Mouse (Mus musculus): Measurements from ENCODE around the gene Hmcn1. TPM values are rescaled to one million over a fixed set of nuclear protein-coding genes. Genes with fewer than 3 reads are reported as not detected.

Hmcn1 gene
- polyA plus RNA-seq (2015; fragmentation: Illumina TruSeq; extraction: RNeasy Lipid Tissue Mini Kit (QIAGEN cat#74804); ENCODE audit: low read depth, low replicate concordance), result 3.7 TPM

DNA sequence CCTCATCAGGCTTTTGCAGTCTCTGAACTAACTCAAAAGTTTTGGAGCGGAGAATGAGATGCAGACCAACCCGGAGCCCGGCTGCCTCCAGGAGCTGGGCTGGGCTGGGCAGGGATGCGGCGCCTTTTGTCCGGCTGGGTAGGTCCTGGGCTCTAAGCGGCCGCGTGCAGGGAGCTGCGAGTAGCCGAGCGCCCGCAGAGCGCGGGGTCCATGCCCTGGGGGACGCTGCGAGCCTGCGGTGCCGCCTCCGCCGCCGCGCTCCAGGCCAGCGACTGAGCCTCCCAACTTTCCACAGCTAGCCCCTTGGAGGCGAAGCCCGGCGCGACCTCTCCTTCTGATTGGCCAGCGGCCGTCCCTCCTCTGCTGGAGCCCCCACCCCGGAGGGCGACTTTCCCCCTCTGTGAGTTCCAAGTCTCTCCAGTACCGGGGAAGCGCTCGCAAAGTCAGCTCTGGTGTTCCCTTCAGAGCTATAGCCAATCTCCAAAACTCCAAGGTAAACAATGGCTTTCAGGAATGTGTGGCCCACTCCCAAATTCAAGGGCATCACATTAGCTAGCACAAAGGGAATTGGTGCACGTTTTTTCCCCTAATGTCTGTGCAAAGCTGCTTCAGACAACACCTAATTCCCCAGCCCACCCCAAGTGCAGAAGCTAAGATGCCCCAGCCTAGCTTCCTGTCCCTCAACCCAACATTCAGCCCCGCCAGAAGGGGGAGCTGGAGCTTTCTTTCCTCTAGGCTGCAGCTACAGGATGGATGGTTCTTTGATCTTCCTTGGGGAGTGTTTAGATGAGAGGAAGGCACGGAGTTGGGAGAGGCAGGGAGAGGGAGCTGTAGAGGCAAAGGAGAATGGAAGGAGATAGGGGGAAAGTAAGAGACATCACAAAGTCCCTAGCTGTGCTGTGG is at the start of gene Hmcn1:
TSS of gene Hmcn1 (minus strand) at position 274 of the 903 bp plus-strand sequence.

Other genes starting within 250 kb of the Hmcn1 start
- not detected for gene Gm47985, start 189.1 kb upstream of the Hmcn1 start, polyA plus RNA-seq (2015; fragmentation: Illumina TruSeq; extraction: RNeasy Lipid Tissue Mini Kit (QIAGEN cat#74804); ENCODE audit: low read depth, low replicate concordance)
- gene Gm8947, start 198.9 kb upstream of the Hmcn1 start, polyA plus RNA-seq (2015; fragmentation: Illumina TruSeq; extraction: RNeasy Lipid Tissue Mini Kit (QIAGEN cat#74804); ENCODE audit: low read depth, low replicate concordance), result not detected
- gene Gm47995, start 205.0 kb upstream of the Hmcn1 start, polyA plus RNA-seq (2015; fragmentation: Illumina TruSeq; extraction: RNeasy Lipid Tissue Mini Kit (QIAGEN cat#74804); ENCODE audit: low read depth, low replicate concordance), result not detected
- gene 3110040M04Rik, start 210.7 kb upstream of the Hmcn1 start, polyA plus RNA-seq (2015; fragmentation: Illumina TruSeq; extraction: RNeasy Lipid Tissue Mini Kit (QIAGEN cat#74804); ENCODE audit: low read depth, low replicate concordance), result not detected
- not detected for gene Gm47996, start 216.7 kb upstream of the Hmcn1 start, polyA plus RNA-seq (2015; fragmentation: Illumina TruSeq; extraction: RNeasy Lipid Tissue Mini Kit (QIAGEN cat#74804); ENCODE audit: low read depth, low replicate concordance)

Data from brain, adult 10 weeks (tissue).